Mouse (Mus musculus) kidney, adult 2 months (tissue): Measurements from ENCODE around the gene Idi1. TPM values are rescaled to one million over a fixed set of nuclear protein-coding genes. Genes with fewer than 3 reads are reported as not detected.
"Not testable (repeated sequence)": the region's sequence is repeated elsewhere in the genome, so short reads cannot be mapped to it uniquely, and the experiment has no call there.

Experiments used
- DNase-seq: peaks from one replicate; pipeline ENCODE4 v3.0.0; 2021
- H3K27ac ChIP-seq: fragments of 200-500 bp; 2 replicates; pipeline ENCODE4 v1.5.1; 2012; ENCODE audit warnings: low read depth, low read length, control low read depth, inconsistent platforms; ENCODE audit not compliant: insufficient read depth
- H3K27me3 ChIP-seq: fragments of 200-500 bp; replicated peaks from 2 replicates; pipeline ENCODE4 v1.6.1; 2012; ENCODE audit warnings: mild to moderate bottlenecking, moderate library complexity, low read length, inconsistent platforms; ENCODE audit not compliant: control insufficient read depth, insufficient read depth
- H3K36me3 ChIP-seq: fragments of 200-500 bp; 2 replicates; pipeline ENCODE4 v1.6.1; 2012; ENCODE audit warnings: mild to moderate bottlenecking, moderate library complexity, low read length, inconsistent platforms; ENCODE audit not compliant: control insufficient read depth, insufficient read depth
- H3K4me1 ChIP-seq: fragments of 200-500 bp; 2 replicates; pipeline ENCODE4 v1.6.1; 2011; ENCODE audit warnings: low read length; ENCODE audit not compliant: control insufficient read depth, insufficient read depth
- H3K4me3 ChIP-seq: fragments of 200-500 bp; 2 replicates; pipeline ENCODE4 v1.5.1; 2011; ENCODE audit warnings: mild to moderate bottlenecking, low read depth, low read length, control low read depth; ENCODE audit not compliant: insufficient read depth
- CTCF ChIP-seq: fragments of 200-500 bp; conservative IDR thresholded peaks from 2 replicates; pipeline ENCODE4 v1.5.1; 2011; ENCODE audit warnings: low read depth, mild to moderate bottlenecking, control low read depth, low read length, moderate library complexity, mixed read lengths; ENCODE audit not compliant: insufficient read depth, insufficient read length
- POLR2A ChIP-seq: fragments of 200-500 bp; IDR thresholded peaks from one replicate; pipeline ENCODE4 v1.6.1; 2011; ENCODE audit warnings: low read depth, low read length, control low read depth
- WGBS: fragments of 180-500 bp; shearing (Covaris S2); methylation state at CpG from one replicate; pipeline ENCODE4 v1.1.7; 2018; 5-methylcytosine and 5-hydroxymethylcytosine counted together
- polyA plus RNA-seq: library from polyadenylated mRNA; depleted of rRNA; stranded (reverse); fragments of >200 nt; gene quantifications from 2 replicates; pipeline ENCODE4 v1.2.3, GENCODE M21; 2012

Idi1 gene
- polyA plus RNA-seq, 1 experiment = 11.0 TPM

DNA sequence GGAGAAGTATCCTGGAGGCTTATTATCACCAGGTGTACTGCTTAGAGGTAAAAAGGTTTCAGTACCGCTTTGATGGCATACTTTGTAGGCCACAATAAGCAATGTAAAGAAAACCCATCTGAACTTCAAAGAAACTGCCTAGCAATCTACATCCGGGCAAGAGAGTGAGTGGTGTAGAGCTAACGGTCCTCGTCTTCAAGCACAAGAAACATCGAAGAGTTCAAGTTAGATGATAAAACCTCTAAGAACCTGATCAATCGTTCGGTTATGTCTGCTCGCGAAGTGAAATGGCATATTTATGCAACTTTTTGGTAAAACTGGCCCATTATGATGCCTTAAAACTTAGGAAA is 15.2 kb upstream of the Idi1 start:
- no peaks in the 10 kb centered on the region for H3K36me3 ChIP-seq
- no peak for DNase-seq
- 1% methylated on average over 9 of the region's 9 CpGs for WGBS
- 0 out of 2 replicates have a peak, but pooled peaks cover 2% of the 10 kb centered on the region for H3K4me1 ChIP-seq
- H3K27me3 ChIP-seq = no peaks in the 10 kb centered on the region
- TF ChIP-seq CTCF (no peak), POLR2A (no peak)
- H3K4me3 ChIP-seq = peak overlapping the region; percentile 98
- peak overlapping the region; percentile 93 for H3K27ac ChIP-seq

DNA sequence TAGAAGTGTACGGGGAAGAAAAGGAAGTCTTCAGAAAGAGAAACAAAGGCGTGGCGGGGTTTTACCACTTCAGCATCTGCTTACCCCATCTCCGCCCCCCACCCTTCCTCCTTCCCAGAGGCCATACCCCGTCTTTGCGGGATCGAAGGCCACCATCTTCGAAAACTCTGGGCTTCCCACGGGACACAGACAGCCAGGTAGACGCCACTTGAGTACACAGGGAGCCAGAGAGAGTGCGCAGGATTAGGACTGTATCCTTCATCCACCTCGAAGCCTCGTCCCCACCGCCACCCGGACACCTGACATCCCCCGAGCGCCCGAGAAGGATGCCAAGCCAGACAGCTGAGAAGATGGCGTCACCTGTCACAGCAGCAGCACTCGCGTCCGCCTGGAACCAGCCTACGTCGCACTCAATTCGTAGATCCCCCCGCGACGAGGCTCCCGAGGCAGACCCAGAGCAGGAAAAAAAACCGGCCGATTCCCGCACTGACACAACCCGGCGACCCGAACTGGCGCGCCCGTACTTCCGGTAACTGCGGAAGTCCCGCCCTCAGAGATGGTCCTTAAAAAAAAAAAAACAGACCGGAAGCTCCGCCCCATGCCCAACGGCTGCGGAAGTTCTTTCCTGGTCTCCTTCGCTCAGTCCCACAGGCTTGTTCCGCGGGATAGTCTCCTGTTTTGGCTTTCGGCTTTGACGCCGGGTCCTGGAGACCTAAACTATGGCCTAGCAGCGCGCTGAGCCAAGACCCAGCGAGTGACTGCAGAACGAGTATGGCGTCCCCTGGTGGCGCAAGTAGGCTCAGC is 14.6 kb upstream of the Idi1 start:
- TF ChIP-seq POLR2A = peak; percentile 58
- TF ChIP-seq CTCF = peak; percentile 91
- Histone ChIP-seq H3K27me3 (no peaks in the 10 kb centered on the region), H3K27ac (peak overlapping the region; percentile 93), H3K4me3 (peak overlapping the region; percentile 98), H3K36me3 (no peaks in the 10 kb centered on the region), H3K4me1 (0 out of 2 replicates have a peak, but pooled peaks cover 2% of the 10 kb centered on the region)
- peak; percentile 96 for DNase-seq
- WGBS = under 1% methylated on average over 57 of the region's 57 CpGs

DNA sequence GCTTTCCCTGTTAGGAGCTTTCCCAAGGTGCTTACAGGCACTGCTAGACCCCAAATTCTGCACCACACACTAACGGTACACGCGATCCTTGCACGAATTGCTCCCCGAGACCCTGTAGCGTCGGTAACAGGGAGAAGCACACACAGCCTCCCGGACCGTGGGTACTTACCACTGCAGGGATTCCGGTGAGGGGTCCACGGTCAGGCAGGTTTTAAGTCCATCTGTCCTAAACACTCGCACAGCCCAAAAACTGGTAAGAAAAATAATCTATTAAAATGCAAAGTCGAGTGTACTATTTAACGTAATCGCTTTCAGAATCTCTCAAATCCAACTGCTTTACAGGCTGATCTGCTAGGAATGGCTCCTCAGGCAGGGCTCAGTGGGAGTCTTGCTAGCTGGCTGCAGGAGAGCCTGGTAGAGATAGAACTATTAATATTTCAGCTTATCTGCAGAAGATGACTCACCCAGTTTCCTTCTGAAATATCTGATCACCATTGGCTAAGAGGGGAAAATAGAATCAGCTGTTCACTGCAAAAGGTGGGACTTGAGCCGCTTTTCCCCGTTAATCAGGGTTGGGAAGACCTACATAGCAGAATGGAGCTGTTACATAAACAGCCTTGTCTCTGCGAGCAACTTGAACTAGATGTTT is 13.9 kb upstream of the Idi1 start, which contains the start of gene Wdr37:
TSS of gene Wdr37 (minus strand) at position 596 of the 649 bp plus-strand sequence.
- Histone ChIP-seq H3K27ac (peak within 1 kb of the TSS; percentile 93), H3K4me3 (peak within 1 kb of the TSS; percentile 98), H3K4me1 (no peaks in the 10 kb centered on the region), H3K27me3 (no peaks in the 10 kb centered on the region), H3K36me3 (no peaks in the 10 kb centered on the region)
- DNase-seq = peak; percentile 58
- TF ChIP-seq CTCF (no peak), POLR2A (no peak)
- WGBS = under 1% methylated on average over 18 of the region's 18 CpGs

DNA sequence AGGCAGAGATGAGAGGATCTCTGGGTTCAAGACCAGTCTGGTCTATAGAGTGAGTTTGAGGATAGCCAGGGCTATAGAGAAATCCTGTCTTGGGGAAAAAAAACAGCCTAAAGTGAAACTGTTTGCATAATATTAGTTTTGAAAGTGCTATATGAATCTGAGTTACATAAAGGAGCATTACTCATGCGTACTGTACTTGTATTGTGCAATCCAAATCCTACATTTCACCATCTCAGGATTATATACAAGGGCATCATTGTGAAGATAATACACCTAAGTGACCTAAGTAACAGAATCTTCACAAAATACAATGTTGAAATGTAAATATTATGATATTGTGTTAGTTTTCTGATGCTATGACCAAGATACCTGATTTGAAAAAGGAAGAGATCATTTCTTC is 11.5 kb upstream of the Idi1 start:
- Histone ChIP-seq H3K27me3 (no peaks in the 10 kb centered on the region), H3K27ac (no peak overlapping the region), H3K4me3 (no peak overlapping the region), H3K36me3 (no peaks in the 10 kb centered on the region), H3K4me1 (no peaks in the 10 kb centered on the region)
- no peak for DNase-seq
- WGBS = 93% methylated on average over 1 of the region's 1 CpGs
- TF ChIP-seq POLR2A (no peak), CTCF (no peak)

DNA sequence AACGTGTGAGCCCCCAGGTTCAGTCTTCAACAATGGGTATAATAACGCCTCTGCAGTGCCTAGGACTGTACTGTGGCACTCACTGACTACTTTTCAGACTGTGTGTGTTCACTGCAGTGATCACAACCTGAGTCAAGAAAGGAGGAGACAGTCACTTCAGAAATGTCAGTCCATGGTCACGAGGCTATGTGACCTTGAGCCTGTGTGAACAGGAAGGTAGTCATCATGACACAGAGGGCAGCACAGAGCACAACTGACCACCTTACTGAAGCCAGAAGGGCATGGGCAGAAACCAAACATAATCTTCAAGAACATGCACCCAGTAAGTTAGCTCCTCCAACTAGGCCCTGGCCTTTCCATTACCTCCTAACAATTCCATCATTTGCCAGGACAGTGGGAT is 3.7 kb upstream of the Idi1 start:
- Histone ChIP-seq H3K4me1 (no peaks in the 10 kb centered on the region; the same call in 1 of the 2 replicates), H3K27me3 (no peaks in the 10 kb centered on the region), H3K27ac (no peak overlapping the region), H3K4me3 (no peak overlapping the region), H3K36me3 (no peaks in the 10 kb centered on the region)
- 77% methylated on average over 3 of the region's 3 CpGs for WGBS
- TF ChIP-seq CTCF (no peak), POLR2A (no peak)
- DNase-seq = no peak

DNA sequence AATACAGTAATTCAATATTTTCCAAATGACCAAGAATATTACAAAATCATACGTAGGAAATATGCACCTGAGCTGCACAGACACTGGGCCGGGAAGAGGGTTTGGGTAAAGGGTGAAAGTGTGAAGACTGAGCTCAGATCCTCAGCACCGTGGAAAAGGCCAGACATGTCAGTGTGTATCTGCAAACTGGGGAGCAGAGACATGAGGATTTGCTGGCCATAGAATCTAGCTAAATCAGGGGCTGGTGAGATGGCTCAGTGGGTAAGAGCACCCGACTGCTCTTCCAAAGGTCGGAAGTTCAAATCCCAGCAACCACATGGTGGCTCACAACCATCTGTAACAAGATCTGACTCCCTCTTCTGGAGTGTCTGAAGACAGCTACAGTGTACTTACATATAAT is 1.4 kb upstream of the Idi1 start:
- H3K4me3 ChIP-seq = not testable (repeated sequence)

DNA sequence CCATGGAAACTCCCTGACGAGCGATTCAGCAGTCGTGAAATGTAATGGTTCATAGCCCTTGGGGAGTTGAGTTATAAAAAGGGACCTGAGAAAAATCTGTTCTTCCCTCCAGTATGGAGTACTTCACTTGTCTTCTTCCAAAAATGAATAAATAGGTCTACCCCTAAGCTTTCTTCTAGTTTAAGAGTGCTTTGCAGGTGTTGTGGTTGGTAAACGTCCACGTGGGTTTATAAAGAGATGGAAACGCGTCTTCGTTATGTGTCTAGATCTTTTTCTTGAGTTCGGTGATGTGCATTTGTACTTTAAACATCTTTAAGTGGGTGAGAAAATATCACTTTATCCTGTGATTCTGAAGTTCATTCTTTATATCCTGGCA is 872 bp downstream of the Idi1 start:
- Histone ChIP-seq H3K4me1 (no peaks in the 10 kb centered on the region; the same call in 1 of the 2 replicates), H3K27ac (peak overlapping the region; percentile 1; the same call in 1 of the 2 replicates), H3K4me3 (peak overlapping the region; percentile 86), H3K27me3 (no peaks in the 10 kb centered on the region), H3K36me3 (no peaks in the 10 kb centered on the region; the same call in 1 of the 2 replicates)
- 2% methylated on average over 9 of the region's 9 CpGs for WGBS
- DNase-seq = no peak
- TF ChIP-seq CTCF (no peak), POLR2A (no peak)

More for the DNA sequence above, 1.4 kb upstream of the Idi1 start:
- WGBS = 80% methylated on average over 5 of the region's 5 CpGs
- H3K27me3 ChIP-seq, DNase-seq, H3K4me1 ChIP-seq, H3K36me3 ChIP-seq, H3K27ac ChIP-seq: not testable (repeated sequence)
